Mouse (Mus musculus) MEL (cell line): ENCODE data around the gene Stat2.

ENCODE experiments used
- CTCF ChIP-seq, 3 experiments: IDR thresholded peaks in 2 of 3; conservative IDR thresholded peaks in 1 of 3; 2 replicates each; pipeline ENCODE4 v1.5.1; 2011 to 2012; ENCODE audit warnings: low read length in 3 of 3, low read depth in 2 of 3, mild to moderate bottlenecking in 2 of 3, improper control_type of control experiment in 1 of 3, inconsistent platforms in 1 of 3, mixed read lengths in 1 of 3, moderate library complexity in 1 of 3; ENCODE audit not compliant: control insufficient read depth in 1 of 3, insufficient read depth in 1 of 3, poor library complexity in 1 of 3, severe bottlenecking in 1 of 3
- EP300 ChIP-seq, 2 experiments: IDR thresholded peaks; 2 replicates each; pipeline ENCODE4 v1.6.1; 2011; ENCODE audit warnings: improper control_type of control experiment in 2 of 2, low read length in 2 of 2, low read depth in 1 of 2, mild to moderate bottlenecking in 1 of 2
- GATA1 ChIP-seq: IDR thresholded peaks from 2 replicates; pipeline ENCODE4 v1.6.1; 2011; ENCODE audit warnings: low read depth, low read length, improper control_type of control experiment
- USF2 ChIP-seq, 2 experiments: IDR thresholded peaks; 2 replicates each; pipeline ENCODE4 v1.6.1; 2011 to 2012; ENCODE audit warnings: improper control_type of control experiment in 2 of 2, low read length in 2 of 2, borderline replicate concordance in 1 of 2, inconsistent platforms in 1 of 2, low read depth in 1 of 2, mild to moderate bottlenecking in 1 of 2; ENCODE audit not compliant: insufficient read depth in 1 of 2
- ZMIZ1 ChIP-seq: IDR thresholded peaks from 2 replicates; pipeline ENCODE4 v1.6.1; 2012; ENCODE audit warnings: low read depth, mild to moderate bottlenecking, inconsistent platforms, low read length, improper control_type of control experiment, moderate library complexity

GRCm38 (mm10) chr10:128271883-128272282 lies 1.5 kb downstream of the Stat2 start:
- TF ChIP-seq CTCF (IDR thresholded peaks at IDR 0.05 in 2 of 3, conservative IDR thresholded peaks at IDR 0.05 in 1 of 3; ENCODE audit: control insufficient read depth in 1 of 3, insufficient read depth in 1 of 3, low read depth in 2 of 3, low read length in 3 of 3, poor library complexity in 1 of 3, severe bottlenecking in 1 of 3) (peak in 1 of 3 experiments; percentile 58; a peak in 2 of 6 replicates), ZMIZ1 (no peak), USF2 (IDR thresholded peaks at IDR 0.05; ENCODE audit: borderline replicate concordance in 1 of 2, insufficient read depth in 1 of 2, low read depth in 1 of 2, low read length in 2 of 2) (peak in 1 of 2 experiments; percentile 59; a peak in 1 of 4 replicates), EP300 (IDR thresholded peaks at IDR 0.05; ENCODE audit: low read depth in 1 of 2, low read length in 2 of 2) (no peak), GATA1 (no peak)
